ENCODE assay signal across 9 mouse cellular contexts in genomic region chr7:25395558-25396521, GRCm38 (mm10). TPM values are rescaled to one million over a fixed set of nuclear protein-coding genes. Genes with fewer than 3 reads are reported as not detected.
DNase-seq lines count a peak whose midpoint lies in the region; ATAC-seq lines count a peak whose summit lies in the region.
"Had no signal": no experiment of that assay in that cellular context is flagged by ENCODE, and none has a peak within 500 bp of the region (broad histone marks: within the 10 kb centered on the region; RNA-seq: fewer than 3 reads in every experiment).

No protein-coding gene starts in this region.

- H3K27me3 ChIP-seq in heart, embryonic 13.5 days (replicated peaks): no peaks in the 10 kb centered on the region
- 0 out of 2 replicates have a peak, but pooled peaks cover 3% of the 10 kb centered on the region for H3K27me3 ChIP-seq in liver, embryonic 12.5 days (replicated peaks)
- H3K27me3 ChIP-seq in stomach, embryonic 15.5 days (replicated peaks): no peaks in the 10 kb centered on the region

- H3K4me3 ChIP-seq in heart, embryonic 13.5 days: peak overlapping the region; percentile 70
- peak overlapping the region; percentile 72 for H3K4me3 ChIP-seq in liver, embryonic 12.5 days
- H3K4me3 ChIP-seq in stomach, embryonic 15.5 days (replicated peaks): peak overlapping the region; percentile 79

- ATAC-seq in erythroid progenitor cell, adult 5-6 weeks (replicated peaks; ENCODE audit: low FRiP score, poor library complexity, severe bottlenecking): peak; percentile 94
- ATAC-seq in heart, embryonic 13.5 days (ENCODE audit: extremely low read depth, insufficient number of reproducible peaks, low FRiP score, low TSS enrichment): peak; percentile 92
- ATAC-seq in liver, embryonic 12.5 days: peak; percentile 94
- ATAC-seq in stomach, embryonic 15.5 days (ENCODE audit: insufficient read depth, low FRiP score, low read depth): peak; percentile 96

- H3K36me3 ChIP-seq in heart, embryonic 13.5 days: no peaks in the 10 kb centered on the region
- H3K36me3 ChIP-seq in liver, embryonic 12.5 days: no peaks in the 10 kb centered on the region
- H3K36me3 ChIP-seq in stomach, embryonic 15.5 days: no peaks in the 10 kb centered on the region

- peak; percentile 94 for DNase-seq in CD4-positive helper T cell, adult 2 months (ENCODE audit: low read depth, low spot score)
- DNase-seq in brain, embryonic 18.5 days (ENCODE audit: low read depth, low spot score): peak; percentile 94
- peak; percentile 98 for DNase-seq in kidney, postnatal 10 days
- peak; percentile 90 to 93 for DNase-seq in natural killer cell, adult 2 months (ENCODE audit: low spot score in 2 of 2)

- H3K9me3 ChIP-seq in heart, embryonic 13.5 days: no peaks in the 10 kb centered on the region
- no peaks in the 10 kb centered on the region for H3K9me3 ChIP-seq in liver, embryonic 12.5 days (replicated peaks)
- no peaks in the 10 kb centered on the region for H3K9me3 ChIP-seq in stomach, embryonic 15.5 days

- H3K4me2 ChIP-seq in heart, embryonic 13.5 days: peak overlapping the region; percentile 90
- H3K4me2 ChIP-seq in liver, embryonic 12.5 days: peak overlapping the region; percentile 98
- peak overlapping the region; percentile 80 for H3K4me2 ChIP-seq in stomach, embryonic 15.5 days

- H3K4me1 ChIP-seq in heart, embryonic 13.5 days: peaks cover 24% of the 10 kb centered on the region
- H3K4me1 ChIP-seq in liver, embryonic 12.5 days: peaks cover 41% of the 10 kb centered on the region
- peaks cover 24% of the 10 kb centered on the region for H3K4me1 ChIP-seq in stomach, embryonic 15.5 days

- peak overlapping the region; percentile 87 for H3K9ac ChIP-seq in heart, embryonic 13.5 days
- peak overlapping the region; percentile 78 for H3K9ac ChIP-seq in liver, embryonic 12.5 days
- H3K9ac ChIP-seq in stomach, embryonic 15.5 days: peak overlapping the region; percentile 47

- H3K27ac ChIP-seq in heart, embryonic 13.5 days (replicated peaks): peak overlapping the region; percentile 61
- peak overlapping the region; percentile 53 for H3K27ac ChIP-seq in liver, embryonic 12.5 days
- peak overlapping the region; percentile 37 for H3K27ac ChIP-seq in stomach, embryonic 15.5 days

- 6% methylated on average over 51 of the region's 52 CpGs for WGBS in heart, embryonic 13.5 days
- WGBS in liver, embryonic 12.5 days (ENCODE audit: insufficient replicate concordance): 4% methylated on average over 52 of the region's 52 CpGs
- WGBS in stomach, embryonic 15.5 days: 5% methylated on average over 52 of the region's 52 CpGs

RNA-seq across cellular contexts. Expression of gene Lipe, which starts 2.7 kb away (rescaled TPM):
- total RNA-seq in erythroid progenitor cell, adult 5-6 weeks (2015; ENCODE audit: low replicate concordance): 1.1 and 10.9 TPM in 2 replicates
- 0.23 and 13.1 TPM in 2 replicates for total RNA-seq in erythroid progenitor cell, adult 5-6 weeks (2017; ENCODE audit: low replicate concordance)
- polyA plus RNA-seq in heart, embryonic 13.5 days (2015; fragmentation: Nextera tagmentation; extraction: Ambion mirVana): 5.7 and 6.9 TPM in 2 replicates
- 2.9 and 3.3 TPM in 2 replicates for polyA plus RNA-seq in liver, embryonic 12.5 days (2016; fragmentation: Nextera tagmentation; extraction: Ambion mirVana)
- polyA plus RNA-seq in stomach, embryonic 15.5 days (2015; fragmentation: Nextera tagmentation; extraction: Ambion mirVana): 8.3 and 8.4 TPM in 2 replicates

RNA-seq across cellular contexts. Expression of gene Cxcl17, which starts 16.8 kb away (rescaled TPM):
- total RNA-seq in erythroid progenitor cell, adult 5-6 weeks (2015; ENCODE audit: low replicate concordance): not detected in 2 replicates
- total RNA-seq in erythroid progenitor cell, adult 5-6 weeks (2017; ENCODE audit: low replicate concordance): not detected in 2 replicates
- 0.27 and 0.40 TPM in 2 replicates for polyA plus RNA-seq in heart, embryonic 13.5 days (2015; fragmentation: Nextera tagmentation; extraction: Ambion mirVana)
- 0.30 TPM in 1 of 2 replicates, not detected in the other for polyA plus RNA-seq in liver, embryonic 12.5 days (2016; fragmentation: Nextera tagmentation; extraction: Ambion mirVana)
- 0.36 and 0.42 TPM in 2 replicates for polyA plus RNA-seq in stomach, embryonic 15.5 days (2015; fragmentation: Nextera tagmentation; extraction: Ambion mirVana)
- polyA plus RNA-seq: gonadal fat pad, adult 2 months had no signal

RNA-seq across cellular contexts. Expression of gene Cnfn, which starts 26.3 kb away (rescaled TPM):
- total RNA-seq in erythroid progenitor cell, adult 5-6 weeks (2015; ENCODE audit: low replicate concordance): not detected in 2 replicates
- not detected in 2 replicates for total RNA-seq in erythroid progenitor cell, adult 5-6 weeks (2017; ENCODE audit: low replicate concordance)
- not detected in 2 replicates for polyA plus RNA-seq in heart, embryonic 13.5 days (2015; fragmentation: Nextera tagmentation; extraction: Ambion mirVana)
- not detected in 2 replicates for polyA plus RNA-seq in liver, embryonic 12.5 days (2016; fragmentation: Nextera tagmentation; extraction: Ambion mirVana)
- 107 and 419 TPM in 2 replicates for polyA plus RNA-seq in stomach, embryonic 15.5 days (2015; fragmentation: Nextera tagmentation; extraction: Ambion mirVana)
- polyA plus RNA-seq: gonadal fat pad, adult 2 months had no signal

Comparison
In these comparisons a context has a peak if more than half of its experiments do, and no peak if none do; other contexts are left out.
1. Peak in every context shown above with its lines: DNase-seq, ATAC-seq, H3K4me3 ChIP-seq and H3K27ac ChIP-seq.
2. RNA of gene Cnfn, which starts 26.3 kb away (polyA plus RNA-seq): 107 to 419 TPM in stomach, embryonic 15.5 days; not detected in heart, embryonic 13.5 days and not detected in liver, embryonic 12.5 days; every median in the first group is over 100 times any median in the second.